Mouse (Mus musculus): ENCODE data around the gene Zbtb16. TPM values are rescaled to one million over a fixed set of nuclear protein-coding genes. Genes with fewer than 3 reads are reported as not detected.

Zbtb16 gene
- total and polyA plus RNA-seq, 2 experiments = 7.2 to 24.2 TPM

GRCm38 (mm10) chr9:48688859-48689717 is 146.9 kb downstream of the Zbtb16 start:
- peaks cover 16% of the 10 kb centered on the region; the same call in 1 of the 2 replicates for H3K79me2 ChIP-seq (ENCODE audit: control insufficient read depth, insufficient read depth, low read length)
- no peak for DNase-seq (ENCODE audit: extremely low read depth, low read depth, low spot score)
- no peak overlapping the region for H3K4me3 ChIP-seq (ENCODE audit: insufficient read depth, low read depth, low read length)
- H3K36me3 ChIP-seq (ENCODE audit: control insufficient read depth, insufficient read depth, low read length) = no peaks in the 10 kb centered on the region
- WGBS = 78% methylated on average over 6 of the region's 6 CpGs
- H3K27me3 ChIP-seq (ENCODE audit: control insufficient read depth, insufficient read depth, low read length) = no peaks in the 10 kb centered on the region
- TF ChIP-seq CTCF (IDR thresholded peaks at IDR 0.05; ENCODE audit: low read depth, low read length) (no peak), POLR2A (IDR thresholded peaks at IDR 0.05; ENCODE audit: extremely low read depth, insufficient read depth, low read length) (no peak)
- no peaks in the 10 kb centered on the region for H3K4me1 ChIP-seq (ENCODE audit: control insufficient read depth, insufficient read depth, low read length)
- H3K27ac ChIP-seq (replicated peaks; ENCODE audit: insufficient read depth, low read depth, low read length) = no peak overlapping the region
- no peak overlapping the region for H3K9ac ChIP-seq (ENCODE audit: low read depth, low read length)

- DNase-seq (ENCODE audit: extremely low read depth, low read depth, low spot score) = no peak
- Histone ChIP-seq H3K79me2 (ENCODE audit: control insufficient read depth, insufficient read depth, low read length) (peaks cover 7% of the 10 kb centered on the region; the same call in 1 of the 2 replicates), H3K4me1 (ENCODE audit: control insufficient read depth, insufficient read depth, low read length) (no peaks in the 10 kb centered on the region), H3K27ac (replicated peaks; ENCODE audit: insufficient read depth, low read depth, low read length) (no peak overlapping the region), H3K36me3 (ENCODE audit: control insufficient read depth, insufficient read depth, low read length) (no peaks in the 10 kb centered on the region), H3K9ac (ENCODE audit: low read depth, low read length) (no peak overlapping the region), H3K4me3 (ENCODE audit: insufficient read depth, low read depth, low read length) (no peak overlapping the region), H3K27me3 (ENCODE audit: control insufficient read depth, insufficient read depth, low read length) (no peaks in the 10 kb centered on the region)
- WGBS = 78% methylated on average over 7 of the region's 7 CpGs
- TF ChIP-seq CTCF (IDR thresholded peaks at IDR 0.05; ENCODE audit: low read depth, low read length) (no peak), POLR2A (IDR thresholded peaks at IDR 0.05; ENCODE audit: extremely low read depth, insufficient read depth, low read length) (no peak)
These were observed 148.1 kb downstream of the Zbtb16 start for GRCm38 (mm10) chr9:48687891-48688290.

- no peak for TF ChIP-seq CTCF (IDR thresholded peaks at IDR 0.05; ENCODE audit: low read depth, low read length)
- TF ChIP-seq POLR2A (IDR thresholded peaks at IDR 0.05; ENCODE audit: extremely low read depth, insufficient read depth, low read length) = no peak
- Histone ChIP-seq H3K79me2 (ENCODE audit: control insufficient read depth, insufficient read depth, low read length) (peaks cover 7% of the 10 kb centered on the region), H3K4me3 (ENCODE audit: insufficient read depth, low read depth, low read length) (no peak overlapping the region), H3K36me3 (ENCODE audit: control insufficient read depth, insufficient read depth, low read length) (no peaks in the 10 kb centered on the region), H3K4me1 (ENCODE audit: control insufficient read depth, insufficient read depth, low read length) (no peaks in the 10 kb centered on the region), H3K27ac (replicated peaks; ENCODE audit: insufficient read depth, low read depth, low read length) (no peak overlapping the region), H3K27me3 (ENCODE audit: control insufficient read depth, insufficient read depth, low read length) (no peaks in the 10 kb centered on the region), H3K9ac (ENCODE audit: low read depth, low read length) (no peak overlapping the region)
- DNase-seq (ENCODE audit: extremely low read depth, low read depth, low spot score) = no peak
- WGBS = 90% methylated on average over 7 of the region's 7 CpGs
These were observed 150.3 kb downstream of the Zbtb16 start for GRCm38 (mm10) chr9:48685721-48686120.

DNA sequence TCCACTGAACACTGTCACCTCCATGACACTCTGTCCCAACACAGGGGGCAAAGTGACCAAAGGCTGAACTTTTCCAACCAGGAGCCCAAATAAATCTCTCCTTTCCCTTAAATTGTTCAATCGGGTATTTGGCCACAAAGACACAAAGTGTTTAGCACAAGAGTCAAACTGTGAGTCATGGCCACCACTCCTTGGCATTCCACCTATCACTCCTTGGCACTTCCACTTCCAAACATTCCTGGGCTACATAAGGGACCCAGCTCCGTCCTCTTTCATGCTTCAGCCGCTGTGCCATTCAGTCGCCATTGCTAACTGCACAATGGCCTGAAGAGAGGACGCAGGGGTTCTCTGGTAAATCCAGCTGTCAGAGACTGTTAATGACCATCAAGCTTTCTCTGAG is 151.9 kb downstream of the Zbtb16 start:
- DNase-seq (ENCODE audit: extremely low read depth, low read depth, low spot score) = no peak
- Histone ChIP-seq H3K4me3 (ENCODE audit: insufficient read depth, low read depth, low read length) (no peak overlapping the region), H3K9ac (ENCODE audit: low read depth, low read length) (no peak overlapping the region), H3K4me1 (ENCODE audit: control insufficient read depth, insufficient read depth, low read length) (no peaks in the 10 kb centered on the region), H3K27ac (replicated peaks; ENCODE audit: insufficient read depth, low read depth, low read length) (no peak overlapping the region), H3K36me3 (ENCODE audit: control insufficient read depth, insufficient read depth, low read length) (no peaks in the 10 kb centered on the region), H3K79me2 (ENCODE audit: control insufficient read depth, insufficient read depth, low read length) (peaks cover 6% of the 10 kb centered on the region), H3K27me3 (ENCODE audit: control insufficient read depth, insufficient read depth, low read length) (no peaks in the 10 kb centered on the region)
- WGBS = 92% methylated on average over 5 of the region's 5 CpGs
- no peak for TF ChIP-seq POLR2A (IDR thresholded peaks at IDR 0.05; ENCODE audit: extremely low read depth, insufficient read depth, low read length)
- no peak for TF ChIP-seq CTCF (IDR thresholded peaks at IDR 0.05; ENCODE audit: low read depth, low read length)

- DNase-seq (ENCODE audit: extremely low read depth, low read depth, low spot score) = no peak
These were observed 154.8 kb downstream of the Zbtb16 start for GRCm38 (mm10) chr9:48681193-48681592.

More at GRCm38 (mm10) chr9:48681193-48681592, 154.8 kb downstream of the Zbtb16 start:
- Histone ChIP-seq H3K36me3 (ENCODE audit: control insufficient read depth, insufficient read depth, low read length) (no peaks in the 10 kb centered on the region), H3K9ac (ENCODE audit: low read depth, low read length) (no peak overlapping the region), H3K4me3 (ENCODE audit: insufficient read depth, low read depth, low read length) (no peak overlapping the region), H3K4me1 (ENCODE audit: control insufficient read depth, insufficient read depth, low read length) (peaks cover 3% of the 10 kb centered on the region), H3K27me3 (ENCODE audit: control insufficient read depth, insufficient read depth, low read length) (no peaks in the 10 kb centered on the region), H3K27ac (replicated peaks; ENCODE audit: insufficient read depth, low read depth, low read length) (no peak overlapping the region), H3K79me2 (ENCODE audit: control insufficient read depth, insufficient read depth, low read length) (peaks cover 12% of the 10 kb centered on the region)
- 93% methylated on average over 8 of the region's 8 CpGs for WGBS
- no peak for TF ChIP-seq CTCF (IDR thresholded peaks at IDR 0.05; ENCODE audit: low read depth, low read length)
- TF ChIP-seq POLR2A (IDR thresholded peaks at IDR 0.05; ENCODE audit: extremely low read depth, insufficient read depth, low read length) = no peak
